Mouse (Mus musculus) lung, embryonic 14.5 days (tissue): ENCODE measurements at regions not wholly inside any gene's neighbourhood (a gene's known extent, or its start where the extent isn't known, plus 50 kb on each side); places are given as distances from the start of the nearest gene placed in this dataset.

ENCODE experiments used
- ATAC-seq: fragments of 200-750 bp; cut with Nextera tagmentation; 2 replicates; pipeline ENCODE4 v1.8.0; 2017; ENCODE audit warnings: mild to moderate bottlenecking, moderate TSS enrichment, moderate library complexity; ENCODE audit not compliant: insufficient read depth
- DNase-seq: peaks from one replicate; pipeline ENCODE4 v3.0.0-alpha.2; 2015
- H3K27ac ChIP-seq: fragments of 300-500 bp; sonication (generic); 2 replicates; pipeline ENCODE4 v1.5.1; 2014; ENCODE audit warnings: low read depth, mild to moderate bottlenecking, moderate library complexity
- H3K27me3 ChIP-seq: fragments of 300-500 bp; sonication (generic); 2 replicates; pipeline ENCODE4 v1.6.1; 2014; ENCODE audit warnings: low read length, control low read depth; ENCODE audit not compliant: insufficient read depth
- H3K36me3 ChIP-seq: fragments of 300-500 bp; sonication (generic); 2 replicates; pipeline ENCODE4 v1.6.1; 2014; ENCODE audit warnings: control low read depth; ENCODE audit not compliant: insufficient read depth
- H3K4me1 ChIP-seq: fragments of 300-500 bp; sonication (generic); 2 replicates; pipeline ENCODE4 v1.6.1; 2014; ENCODE audit warnings: antibody characterized with exemption, control low read depth; ENCODE audit not compliant: insufficient read depth
- H3K4me2 ChIP-seq: fragments of 300-500 bp; sonication (generic); 2 replicates; pipeline ENCODE4 v1.6.1; 2014; ENCODE audit warnings: mild to moderate bottlenecking
- H3K4me3 ChIP-seq: fragments of 300-500 bp; sonication (generic); 2 replicates; pipeline ENCODE4 v1.5.1; 2014; ENCODE audit warnings: low read depth, low read length
- H3K9ac ChIP-seq: fragments of 300-500 bp; sonication (generic); 2 replicates; pipeline ENCODE4 v1.6.1; 2014
- H3K9me3 ChIP-seq: fragments of 300-500 bp; sonication (generic); 2 replicates; pipeline ENCODE4 v1.6.1; 2016; ENCODE audit warnings: low read depth, low read length, control low read depth
- CTCF ChIP-seq: IDR thresholded peaks from 2 replicates; pipeline ENCODE4 v1.5.1; 2016; ENCODE audit warnings: antibody characterized with exemption, low read depth
- WGBS: fragments of 180-500 bp; shearing (Covaris S2); extraction: QIAGEN DNeasy Blood & Tissue Kit; methylation state at CpG from one replicate; pipeline ENCODE4 v1.1.7; 2014; 5-methylcytosine and 5-hydroxymethylcytosine counted together

DNA sequence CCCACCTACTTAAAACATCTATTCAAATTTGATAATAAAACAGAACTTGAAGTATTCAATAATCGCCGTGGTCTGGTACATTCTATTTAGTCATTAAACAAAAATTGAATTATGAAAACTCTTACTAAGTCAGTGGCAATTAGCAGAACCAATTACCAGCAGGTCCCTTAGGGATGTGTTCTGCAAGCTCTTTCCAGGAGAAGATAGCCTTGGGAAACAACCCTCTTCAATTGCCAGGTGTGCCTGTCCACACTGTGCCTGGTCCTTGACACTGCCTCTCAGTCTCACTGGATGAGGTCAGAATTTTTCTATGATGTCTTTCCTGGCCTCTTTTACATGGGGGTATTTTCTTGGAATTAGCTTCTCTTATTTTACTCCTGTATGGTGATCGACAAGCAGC, 195.1 kb upstream of the Sox11 start:
- H3K27me3 ChIP-seq, result no peaks in the 10 kb centered on the region
- DNase-seq (no peak), ATAC-seq (no peak)
- TF ChIP-seq CTCF, result no peak
- WGBS, result 87% methylated on average over 3 of the region's 3 CpGs
- no peaks in the 10 kb centered on the region for H3K36me3 ChIP-seq
- peak overlapping the region; percentile 43; the same call in 1 of the 2 replicates for H3K4me2 ChIP-seq
- H3K9ac ChIP-seq, result no peak overlapping the region
- H3K4me1 ChIP-seq, result 0 out of 2 replicates have a peak, but pooled peaks cover 5% of the 10 kb centered on the region
- no peak overlapping the region for H3K27ac ChIP-seq
- no peaks in the 10 kb centered on the region for H3K9me3 ChIP-seq
- H3K4me3 ChIP-seq, result no peak overlapping the region

DNA sequence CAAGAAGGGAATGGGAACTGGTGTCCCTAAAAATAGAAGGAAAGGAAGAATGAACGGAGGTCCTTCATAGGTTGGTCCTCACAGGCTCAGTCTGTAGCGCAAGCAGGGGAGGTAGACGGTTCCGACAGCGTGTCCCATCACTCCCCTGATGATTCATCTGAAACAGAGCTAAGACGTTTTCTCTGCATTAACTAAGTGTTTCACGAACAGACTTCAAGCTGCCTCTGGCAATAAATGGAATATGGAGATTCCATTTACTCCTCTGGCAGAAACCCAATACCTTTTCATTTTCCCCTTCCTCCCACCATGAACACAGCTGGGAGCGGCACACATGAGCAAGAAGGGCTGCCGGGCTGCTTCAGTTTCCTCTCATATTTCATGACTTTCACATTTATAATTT, 194.6 kb upstream of the Sox11 start:
- peak; percentile 36 for DNase-seq
- TF ChIP-seq CTCF, result no peak
- no peak for ATAC-seq
- H3K27ac ChIP-seq, result no peak overlapping the region
- H3K4me3 ChIP-seq, result no peak overlapping the region
- H3K9me3 ChIP-seq, result no peaks in the 10 kb centered on the region
- H3K27me3 ChIP-seq, result no peaks in the 10 kb centered on the region
- no peaks in the 10 kb centered on the region for H3K36me3 ChIP-seq
- H3K9ac ChIP-seq, result no peak overlapping the region
- WGBS, result 31% methylated on average over 9 of the region's 9 CpGs
- peak overlapping the region; percentile 43 for H3K4me2 ChIP-seq
- H3K4me1 ChIP-seq, result 0 out of 2 replicates have a peak, but pooled peaks cover 5% of the 10 kb centered on the region

DNA sequence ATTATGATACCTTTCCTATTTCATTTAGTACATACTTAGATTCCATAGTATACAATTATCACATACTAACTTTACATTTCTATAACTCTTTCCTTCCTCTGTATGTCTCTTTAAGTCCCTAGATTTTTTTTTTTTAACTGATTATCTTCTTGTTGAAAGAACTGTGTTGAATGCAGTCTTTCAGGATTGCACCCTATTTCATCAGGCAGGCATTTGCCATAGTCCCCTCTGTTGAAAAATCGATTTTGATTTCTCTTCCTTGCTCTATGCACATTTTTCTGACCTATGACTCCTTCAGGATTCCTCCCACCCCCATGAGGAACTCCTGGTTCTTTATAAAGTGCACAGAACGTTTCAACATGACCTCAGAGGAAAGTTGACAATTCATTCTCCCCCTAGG, 183.2 kb upstream of the Sox11 start:
- TF ChIP-seq CTCF, result no peak
- no peaks in the 10 kb centered on the region for H3K4me1 ChIP-seq

DNA sequence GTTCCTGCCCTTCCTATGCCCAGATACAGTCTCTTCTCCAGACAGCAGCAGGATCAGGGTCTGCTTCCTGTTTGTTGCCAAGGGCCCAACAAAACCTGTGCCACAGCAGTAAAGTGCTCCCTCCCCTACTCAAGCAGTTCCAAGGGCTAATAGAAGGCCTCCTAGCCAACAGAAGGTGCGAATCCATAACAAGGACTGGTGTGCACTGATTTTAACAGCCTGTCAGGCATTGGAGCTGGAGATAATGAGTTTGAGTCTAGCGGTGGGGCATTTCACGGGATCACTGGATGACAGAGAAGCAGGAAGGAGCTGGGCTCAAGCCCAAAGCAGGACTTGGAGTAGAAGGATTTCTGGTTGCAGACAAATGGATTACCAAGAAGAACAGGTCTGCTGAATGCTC, 170.9 kb upstream of the Sox11 start:
- ATAC-seq, result no peak

More for the DNA sequence above, 183.2 kb upstream of the Sox11 start:
- Histone ChIP-seq H3K9me3 (no peaks in the 10 kb centered on the region), H3K36me3 (no peaks in the 10 kb centered on the region), H3K27me3 (no peaks in the 10 kb centered on the region), H3K4me3 (no peak overlapping the region), H3K9ac (no peak overlapping the region), H3K4me2 (no peak overlapping the region), H3K27ac (no peak overlapping the region)
- DNase-seq (no peak), ATAC-seq (no peak)
- WGBS, result 32% methylated on average over 2 of the region's 2 CpGs

DNA sequence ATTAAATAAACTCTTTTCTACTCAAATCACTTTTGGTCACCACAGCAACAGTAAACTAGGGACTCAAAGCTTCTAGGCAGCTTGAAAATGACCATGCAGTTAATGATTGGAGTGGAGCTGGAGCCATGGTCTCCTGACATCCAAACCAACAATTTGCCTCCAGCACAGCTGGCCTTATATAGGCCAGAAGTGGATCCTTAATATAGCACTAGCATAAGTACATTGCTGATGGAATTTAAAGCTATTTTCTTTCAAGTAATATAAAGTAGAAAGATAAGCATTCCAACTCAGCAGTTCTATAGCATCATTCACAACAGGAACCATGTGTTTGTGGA, 165.8 kb upstream of the Sox11 start:
- TF ChIP-seq CTCF, result no peak
- ATAC-seq, result no peak; the same call in 1 of the 2 replicates
- no peak overlapping the region for H3K4me2 ChIP-seq
- 0 out of 2 replicates have a peak, but pooled peaks cover 4% of the 10 kb centered on the region for H3K4me1 ChIP-seq
- H3K36me3 ChIP-seq, result no peaks in the 10 kb centered on the region
- no peak for DNase-seq
- H3K27ac ChIP-seq, result peak overlapping the region; percentile 21; the same call in 1 of the 2 replicates
- no peak overlapping the region for H3K9ac ChIP-seq
- no peaks in the 10 kb centered on the region for H3K9me3 ChIP-seq
- no peak overlapping the region for H3K4me3 ChIP-seq
- no peaks in the 10 kb centered on the region for H3K27me3 ChIP-seq

More for the DNA sequence above, 170.9 kb upstream of the Sox11 start:
- WGBS, result 79% methylated on average over 3 of the region's 3 CpGs
- H3K27ac ChIP-seq, result no peak overlapping the region
- no peak overlapping the region for H3K4me2 ChIP-seq
- H3K9me3 ChIP-seq, result no peaks in the 10 kb centered on the region
- no peak for TF ChIP-seq CTCF
- H3K27me3 ChIP-seq, result no peaks in the 10 kb centered on the region
- H3K4me3 ChIP-seq, result no peak overlapping the region
- no peaks in the 10 kb centered on the region for H3K4me1 ChIP-seq
- no peaks in the 10 kb centered on the region for H3K36me3 ChIP-seq
- no peak for DNase-seq
- no peak overlapping the region for H3K9ac ChIP-seq

DNA sequence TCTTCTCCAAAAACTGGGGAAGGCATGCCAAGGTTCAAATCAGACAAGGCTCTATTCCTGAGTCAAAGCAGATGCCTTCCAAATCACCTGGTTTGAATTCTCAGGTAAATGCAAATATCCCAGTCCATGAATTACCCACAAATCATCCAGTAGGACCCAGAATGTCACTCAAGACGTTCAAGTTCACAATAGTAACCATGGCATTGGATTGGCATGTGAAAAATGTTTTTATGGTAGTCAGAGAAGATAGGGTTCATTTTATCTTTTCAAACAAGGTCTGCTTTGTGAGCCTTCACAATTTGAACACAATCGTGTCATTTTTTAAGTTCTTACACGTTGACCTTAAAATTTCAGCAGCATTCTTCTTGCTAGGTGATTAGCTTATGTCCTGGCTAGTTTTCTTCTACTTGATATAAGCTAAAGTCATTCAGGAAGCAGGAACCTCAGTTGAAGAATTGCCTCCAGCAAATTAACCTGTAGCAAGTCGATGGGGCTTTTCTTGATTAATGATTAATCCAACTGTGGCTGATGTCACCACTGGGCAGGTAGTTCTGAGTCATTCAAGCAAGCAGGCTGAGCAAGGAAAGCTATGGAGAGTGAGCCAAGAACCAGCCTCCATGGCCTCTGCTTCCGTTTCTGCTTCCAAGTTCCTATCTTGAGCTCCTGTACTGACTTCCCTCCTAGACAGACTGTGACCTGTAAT, 165.3 kb upstream of the Sox11 start:
- Histone ChIP-seq H3K27ac (peak overlapping the region; percentile 30), H3K9ac (no peak overlapping the region), H3K9me3 (no peaks in the 10 kb centered on the region), H3K4me3 (no peak overlapping the region), H3K4me1 (0 out of 2 replicates have a peak, but pooled peaks cover 4% of the 10 kb centered on the region), H3K36me3 (no peaks in the 10 kb centered on the region), H3K27me3 (no peaks in the 10 kb centered on the region), H3K4me2 (no peak overlapping the region)
- no peak for TF ChIP-seq CTCF
- DNase-seq (peak; percentile 71), ATAC-seq (peak; percentile 66; the same call in 1 of the 2 replicates)
- WGBS, result 43% methylated on average over 5 of the region's 5 CpGs

DNA sequence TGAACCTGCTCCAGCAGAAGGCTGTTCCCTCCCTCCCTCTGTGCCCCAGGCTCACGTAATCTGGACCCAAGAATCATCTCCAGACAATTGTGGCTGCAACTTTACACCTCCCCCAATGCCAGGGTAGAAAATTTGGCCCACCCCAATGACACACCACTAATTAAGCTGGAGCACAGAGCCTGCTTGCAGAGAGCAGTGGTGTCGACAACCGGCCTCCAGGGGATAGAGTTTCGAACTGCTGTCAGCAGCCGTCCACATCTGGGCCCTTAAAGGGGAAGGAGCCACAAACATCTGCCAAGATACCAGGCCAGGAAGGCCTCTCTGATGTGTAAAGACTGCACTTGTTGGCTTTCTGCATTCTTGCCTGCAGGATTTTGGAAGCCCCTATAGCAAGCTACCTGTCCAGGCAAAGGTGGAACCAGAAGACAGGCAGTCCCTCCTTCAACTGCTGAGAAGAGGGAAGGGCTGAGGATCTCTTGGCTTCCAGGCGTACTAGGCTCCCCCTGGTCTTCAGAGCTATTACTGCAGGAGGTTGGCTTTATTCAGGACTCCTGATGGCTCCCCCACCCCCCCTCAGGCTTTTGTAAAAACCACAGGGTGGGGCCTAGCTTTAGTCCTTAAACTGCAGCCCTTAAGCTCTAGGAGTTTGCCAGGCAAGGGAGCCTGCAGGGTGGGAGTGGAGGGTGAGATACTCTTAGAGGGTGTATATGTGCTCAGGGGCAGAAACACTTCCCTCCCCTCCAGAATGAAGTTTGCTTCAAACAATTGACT, 160.5 kb upstream of the Sox11 start:
- H3K4me2 ChIP-seq, result no peak overlapping the region
- no peak overlapping the region for H3K4me3 ChIP-seq
- peak; percentile 62; the same call in 1 of the 2 replicates for ATAC-seq

More for the DNA sequence above, 160.5 kb upstream of the Sox11 start:
- Histone ChIP-seq H3K9ac (no peak overlapping the region), H3K27me3 (no peaks in the 10 kb centered on the region), H3K4me1 (peaks cover 10% of the 10 kb centered on the region; the same call in 1 of the 2 replicates), H3K9me3 (no peaks in the 10 kb centered on the region), H3K27ac (no peak overlapping the region), H3K36me3 (no peaks in the 10 kb centered on the region)
- DNase-seq, result peak; percentile 58
- 27% methylated on average over 6 of the region's 6 CpGs for WGBS
- peak; percentile 58 for TF ChIP-seq CTCF
